Mouse (Mus musculus): ENCODE results near the gene Rars. TPM values are rescaled to one million over a fixed set of nuclear protein-coding genes. Genes with fewer than 3 reads are reported as not detected.

Rars gene
- 72.2 to 90.3 TPM (median 81.7 TPM) in 4 replicates for total RNA-seq (2023; ENCODE audit: inconsistent age)

DNA sequence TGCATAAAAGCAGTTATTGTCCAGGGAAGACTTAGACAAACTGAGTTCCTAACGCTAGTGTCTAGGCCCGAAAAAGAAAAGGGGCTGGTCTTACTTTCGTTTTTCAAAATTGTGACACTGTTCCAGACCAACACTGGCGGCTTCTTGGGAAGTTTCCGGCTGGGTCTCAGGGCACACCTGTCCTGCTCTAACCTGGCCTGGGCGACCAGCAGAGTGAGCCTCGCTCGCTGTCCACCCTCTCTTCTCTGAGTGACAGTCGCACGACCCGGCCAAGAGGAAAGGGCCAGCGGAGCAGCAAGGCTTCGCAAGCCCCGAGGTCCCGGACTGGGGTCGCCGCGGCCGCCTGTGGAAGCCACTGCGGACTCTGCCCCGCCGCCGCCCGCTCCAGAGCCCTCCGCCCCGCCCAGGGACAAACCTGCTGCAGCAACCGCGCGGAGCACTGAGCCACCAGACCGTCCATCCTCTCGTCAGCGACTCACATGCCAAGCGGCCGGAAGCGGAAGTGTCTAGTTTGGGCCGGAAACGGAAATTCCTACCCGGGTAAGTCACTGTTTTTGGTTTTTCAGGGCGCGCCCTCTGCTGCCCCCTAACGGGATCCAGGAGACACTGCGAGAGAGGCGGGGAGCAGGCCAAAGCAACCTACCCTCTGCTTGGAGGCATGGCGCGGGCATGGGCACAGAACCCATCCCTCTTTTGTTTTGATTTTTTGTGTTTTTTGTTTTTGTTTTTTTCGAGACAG, at the start of gene Rars:
Rars (minus strand) TSS at position 485 of the 739 bp plus-strand sequence.

DNA sequence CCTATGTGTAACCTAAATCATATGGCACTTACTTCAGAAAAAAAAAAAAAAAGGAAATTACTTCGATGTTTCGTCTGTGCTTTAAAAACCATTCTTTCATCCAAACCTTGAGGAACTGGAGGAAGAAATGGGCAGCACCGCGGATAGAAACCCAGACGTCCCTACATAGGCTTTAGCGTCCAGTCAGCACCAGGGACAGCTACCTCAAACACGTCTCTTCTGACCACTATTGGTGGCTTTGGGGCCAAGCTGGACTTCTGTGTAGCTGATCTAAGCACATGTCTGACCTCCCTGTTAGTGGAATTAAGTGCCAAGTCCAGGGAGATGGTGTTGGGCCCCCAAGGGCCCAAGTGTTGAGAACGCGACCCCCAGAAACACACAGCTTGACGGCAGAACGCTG, 35.4 kb downstream of the Rars start, which contains the start of gene Fbll1:
Fbll1 (minus strand) TSS at position 11 of the 400 bp plus-strand sequence.

DNA sequence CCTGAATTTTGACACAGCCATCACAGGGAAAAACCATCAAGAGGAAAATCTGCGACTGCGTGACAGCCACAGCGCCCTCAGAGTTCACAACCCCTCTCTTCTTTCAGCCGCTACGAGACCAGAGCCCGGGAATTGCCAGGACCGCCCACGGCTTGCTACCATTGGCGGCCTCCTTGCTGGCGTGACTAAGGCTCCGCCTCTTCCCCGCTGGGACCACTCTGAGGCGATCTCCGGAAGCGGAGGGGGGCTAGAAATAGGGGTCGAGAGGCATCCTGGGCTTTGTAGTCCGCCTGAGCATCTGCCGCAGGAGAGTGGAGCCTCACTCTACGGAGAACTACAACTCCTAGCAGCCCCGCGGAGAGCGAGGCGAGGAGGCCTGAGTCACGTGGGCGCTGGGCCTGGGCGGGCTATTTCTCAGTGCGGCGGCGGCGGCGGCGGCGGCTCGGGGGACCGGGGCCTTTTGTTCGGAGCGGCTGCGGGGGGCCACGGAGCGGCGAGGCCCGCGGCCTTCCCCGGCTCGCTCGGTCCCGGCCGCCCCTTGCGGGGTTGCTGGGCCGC, 65.0 kb downstream of the Rars start, which contains the start of gene Pank3:
Pank3 (plus strand) TSS at position 297 of the 558 bp plus-strand sequence.

Other genes with a start within 250 kb of the Rars start
- 21.1 to 24.4 TPM (median 23.9 TPM) in 4 replicates for gene Pank3, start 65.0 kb downstream of the Rars start, total RNA-seq (2023; ENCODE audit: inconsistent age)
- gene Fbll1, start 35.6 kb downstream of the Rars start, total RNA-seq (2023; ENCODE audit: inconsistent age), result not detected in 4 replicates
- gene Wwc1, start 146.0 kb upstream of the Rars start, total RNA-seq (2023; ENCODE audit: inconsistent age), result 0.15 to 0.63 TPM (median 0.22 TPM) in 4 replicates